Mouse (Mus musculus) leukemia stem cell, adult 10-12 weeks (primary cell): ENCODE measurements around the gene Pip4p1. TPM values are rescaled to one million over a fixed set of nuclear protein-coding genes. Genes with fewer than 3 reads are reported as not detected.

Experiments
- polyA plus RNA-seq: library from polyadenylated mRNA; stranded (reverse); fragments of >175 nt; gene quantifications from 2 replicates; pipeline ENCODE4 v1.2.3, GENCODE M21; 2012; ENCODE audit warnings: low replicate concordance

Gene Pip4p1
- 65.3 and 128 TPM in 2 replicates for polyA plus RNA-seq

DNA sequence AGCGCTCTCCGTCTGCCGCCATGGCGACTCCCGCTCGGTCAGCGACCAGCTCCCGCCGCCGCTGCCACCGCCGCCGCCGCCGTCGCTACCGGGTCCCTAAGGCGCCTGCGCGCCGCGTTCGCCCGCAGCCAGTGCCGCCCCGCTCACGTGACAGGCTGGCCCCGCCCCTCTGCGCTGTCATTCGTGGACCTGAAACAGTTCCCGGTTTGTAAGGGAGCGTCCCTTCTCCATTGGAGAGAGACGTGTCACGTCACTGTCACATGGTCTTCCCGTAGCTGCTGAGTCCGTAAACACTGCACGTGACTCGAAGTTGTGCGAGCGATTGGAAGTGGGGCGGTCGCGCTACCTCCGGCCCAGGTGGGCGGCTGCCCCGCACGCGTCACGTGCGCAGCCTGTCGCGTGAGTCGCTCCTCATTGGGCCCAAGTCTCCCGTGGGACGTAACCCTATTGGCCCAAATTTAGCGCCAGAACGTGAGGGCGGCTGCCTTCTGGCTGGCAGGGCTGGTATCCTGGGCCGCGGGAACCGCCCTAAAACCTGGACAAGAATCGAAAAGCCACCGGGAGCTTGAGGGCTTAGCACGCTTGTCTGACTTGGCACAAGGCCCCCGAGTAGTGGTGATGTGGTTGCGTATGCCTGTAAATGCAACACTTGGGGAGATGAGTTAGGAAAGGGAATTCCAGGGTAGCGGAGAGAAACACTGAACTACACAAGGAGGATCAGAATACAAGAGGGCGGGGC lies at the start of gene Pip4p1, which contains the start of gene Pnp:
TSS of gene Pip4p1 (minus strand) at position 103 of the 739 bp plus-strand sequence.
TSS of gene Pnp (plus strand) at position 329 of the 739 bp plus-strand sequence.

DNA sequence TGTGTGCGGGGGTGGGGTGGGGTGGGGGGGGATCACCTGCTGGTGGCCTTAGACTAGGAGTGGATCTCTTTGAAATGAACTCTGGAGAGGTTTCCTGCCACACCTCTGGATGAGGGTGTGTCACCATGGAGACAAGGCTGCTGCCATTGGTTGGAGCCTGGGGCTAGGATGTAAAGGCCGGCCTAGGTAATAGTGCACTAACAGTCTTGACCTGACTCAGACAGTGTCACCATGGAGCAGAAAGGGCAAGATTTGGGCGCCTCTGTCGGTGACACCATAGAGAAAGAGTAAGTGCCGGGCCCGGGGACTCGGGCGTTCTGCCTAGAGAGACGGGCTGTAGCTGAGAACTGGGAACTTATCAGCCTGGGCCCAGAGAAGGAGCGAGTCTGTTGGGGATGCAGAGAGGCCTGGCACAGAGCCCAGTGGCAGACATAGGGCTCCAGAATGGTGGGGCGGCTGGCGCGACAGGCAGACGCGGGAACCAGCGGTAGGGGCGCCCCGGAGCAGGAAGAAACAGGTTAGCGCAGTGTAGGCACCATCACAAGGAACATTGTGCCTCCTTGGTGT lies 25.4 kb upstream of the Pip4p1 start, which contains the start of gene Pnp2:
TSS of gene Pnp2 (plus strand) at position 51 of the 567 bp plus-strand sequence.

DNA sequence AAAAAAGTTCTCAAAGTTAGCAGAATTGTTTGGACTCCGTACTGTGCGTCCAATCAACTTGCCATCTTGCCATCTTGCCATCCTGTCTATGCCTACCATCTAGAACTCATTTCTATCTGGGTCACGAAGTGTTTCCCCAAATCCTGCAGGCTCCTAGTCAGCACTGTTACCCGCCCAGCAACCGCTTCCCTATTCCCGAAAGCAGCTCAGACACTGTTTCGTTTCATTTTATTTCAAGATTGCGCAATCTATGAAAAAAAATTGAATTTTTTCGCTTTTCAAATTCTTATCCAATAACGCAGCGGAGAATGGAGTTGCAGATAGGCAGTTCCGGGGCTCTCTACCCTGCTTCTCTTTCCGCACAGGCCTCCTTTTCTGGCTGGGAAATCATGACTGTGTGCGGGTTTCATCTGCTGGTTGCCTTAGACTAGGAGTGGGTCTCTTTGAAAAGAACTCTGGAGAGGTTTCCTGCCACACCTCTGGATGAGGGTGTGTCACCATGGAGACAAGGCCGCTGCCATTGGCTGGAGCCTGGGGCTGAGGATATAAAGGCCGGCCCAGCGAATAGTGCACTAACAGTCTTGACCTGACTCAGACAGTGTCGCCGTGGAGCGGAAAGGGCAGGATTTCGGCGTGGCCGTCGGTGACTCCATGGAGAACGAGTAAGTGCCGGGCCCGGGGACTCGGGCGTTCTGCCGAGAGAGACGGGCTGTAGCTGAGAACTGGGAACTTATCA lies 13.4 kb upstream of the Pip4p1 start, which contains the start of gene Gm49342:
TSS of gene Gm49342 (plus strand) at position 586 of the 736 bp plus-strand sequence.

DNA sequence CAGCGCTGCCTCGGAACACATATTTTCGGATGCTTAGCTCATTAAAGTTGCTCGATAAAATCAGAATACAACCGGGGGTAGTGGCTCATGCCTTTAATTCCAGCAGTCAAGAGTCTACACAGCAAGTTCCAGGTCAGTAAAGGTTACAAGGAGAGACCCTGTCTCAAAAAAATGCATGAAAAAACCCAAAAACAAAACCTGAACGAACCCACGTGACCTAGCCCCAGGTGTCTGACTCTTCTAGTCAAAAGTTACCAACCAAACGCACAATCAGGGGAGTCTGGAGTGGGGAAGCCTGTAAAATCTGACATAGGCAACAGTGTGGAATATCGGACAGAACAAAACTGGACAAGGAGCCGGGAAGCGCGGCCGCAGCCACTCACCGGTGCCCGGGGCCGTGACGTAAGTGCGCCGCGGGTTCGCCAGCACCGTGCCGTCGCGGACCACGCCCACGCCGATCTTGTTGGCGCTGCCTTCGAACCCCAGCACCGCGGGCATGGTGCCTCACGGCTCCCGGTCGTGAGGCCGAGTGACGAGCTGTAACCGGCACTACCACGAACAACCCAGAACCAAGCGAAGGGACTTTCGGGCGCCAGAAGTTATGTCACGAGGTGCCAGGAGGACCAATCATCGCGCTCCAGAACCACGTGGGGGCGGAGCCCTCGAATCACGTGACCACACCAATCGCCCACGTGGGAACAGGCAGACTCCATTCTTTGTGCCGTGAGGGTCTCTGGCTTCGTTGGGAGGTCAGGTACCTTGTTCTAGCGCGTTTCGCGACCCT lies 6.2 kb downstream of the Pip4p1 start, which contains the start of the genes Osgep and Apex1:
TSS of gene Osgep (minus strand) at position 613 of the 784 bp plus-strand sequence.
TSS of gene Apex1 (plus strand) at position 688 of the 784 bp plus-strand sequence.

DNA sequence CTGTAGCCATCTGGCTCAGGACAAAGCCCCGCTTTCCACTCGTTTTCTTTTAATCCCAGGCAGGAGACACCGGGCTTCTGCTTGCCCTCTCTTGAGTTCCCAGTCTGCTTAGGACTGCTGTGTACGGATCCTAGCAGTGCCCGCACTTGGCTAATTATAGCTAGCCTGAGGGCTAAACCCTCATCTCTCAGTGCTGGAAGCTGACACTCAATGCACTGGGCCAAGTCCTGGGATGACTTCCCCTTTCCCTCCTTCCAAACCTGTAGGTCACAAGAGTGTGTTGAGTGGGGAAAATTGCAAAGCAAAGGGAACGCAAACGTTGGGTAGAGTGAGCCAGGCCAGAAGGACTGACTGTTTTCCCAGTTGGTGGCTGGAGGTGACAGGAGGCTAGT lies 33.3 kb downstream of the Pip4p1 start, which contains the start of gene Klhl33:
TSS of gene Klhl33 (minus strand) at position 134 of the 392 bp plus-strand sequence.

Other genes starting within 250 kb of the Pip4p1 start
- not detected in 2 replicates for gene Olfr747, start 237.7 kb downstream of the Pip4p1 start, polyA plus RNA-seq
- gene Olfr748, start 223.5 kb downstream of the Pip4p1 start, polyA plus RNA-seq, result not detected in 2 replicates
- not detected in 2 replicates for gene Olfr749, start 185.8 kb downstream of the Pip4p1 start, polyA plus RNA-seq
- 2.2 and 32.8 TPM in 2 replicates for gene Ttc5, start 145.3 kb downstream of the Pip4p1 start, polyA plus RNA-seq
- gene Ccnb1ip1, start 123.1 kb downstream of the Pip4p1 start, polyA plus RNA-seq, result 0.11 and 3.0 TPM in 2 replicates
- gene Parp2, start 123.0 kb downstream of the Pip4p1 start, polyA plus RNA-seq, result 2.0 and 4.7 TPM in 2 replicates
- 1.9 and 2.6 TPM in 2 replicates for gene Tep1, start 60.3 kb downstream of the Pip4p1 start, polyA plus RNA-seq
- not detected in 2 replicates for gene Klhl33, start 33.3 kb downstream of the Pip4p1 start, polyA plus RNA-seq
- gene Osgep, start 6.0 kb downstream of the Pip4p1 start, polyA plus RNA-seq, result 20.4 and 43.1 TPM in 2 replicates
- 33.0 and 38.4 TPM in 2 replicates for gene Apex1, start 5.9 kb downstream of the Pip4p1 start, polyA plus RNA-seq
- gene Pnp, start 226 bp upstream of the Pip4p1 start, polyA plus RNA-seq, result 1.7 and 2.1 TPM in 2 replicates
- 1.3 TPM in 1 of 2 replicates, not detected in the other for gene Gm49342, start 13.7 kb upstream of the Pip4p1 start, polyA plus RNA-seq
- not detected in 2 replicates for gene Pnp2, start 25.1 kb upstream of the Pip4p1 start, polyA plus RNA-seq
- not detected in 2 replicates for gene Rnase10, start 76.9 kb upstream of the Pip4p1 start, polyA plus RNA-seq
- gene Rnase9, start 111.0 kb upstream of the Pip4p1 start, polyA plus RNA-seq, result not detected in 2 replicates
- not detected in 2 replicates for gene Rnase11, start 119.3 kb upstream of the Pip4p1 start, polyA plus RNA-seq
- gene Rnase12, start 126.8 kb upstream of the Pip4p1 start, polyA plus RNA-seq, result not detected in 2 replicates
- not detected in 2 replicates for gene Olfr750, start 143.6 kb upstream of the Pip4p1 start, polyA plus RNA-seq
- gene Rnase4, start 160.2 kb upstream of the Pip4p1 start, polyA plus RNA-seq, result 0.40 TPM in 1 of 2 replicates, not detected in the other
- gene Ang, start 160.3 kb upstream of the Pip4p1 start, polyA plus RNA-seq, result not detected in 2 replicates
- gene Eddm3b, start 183.6 kb upstream of the Pip4p1 start, polyA plus RNA-seq, result not detected in 2 replicates
- 0.55 and 2.7 TPM in 2 replicates for gene Rnase6, start 193.1 kb upstream of the Pip4p1 start, polyA plus RNA-seq
- not detected in 2 replicates for gene Rnase1, start 215.9 kb upstream of the Pip4p1 start, polyA plus RNA-seq
- not detected in 2 replicates for gene Rnase2b, start 231.4 kb upstream of the Pip4p1 start, polyA plus RNA-seq